Mouse (Mus musculus) kidney, postnatal 10 days (tissue): ENCODE measurements around the gene Car14.
A peak's percentile ranks its signal among the peaks of the same experiment; 100 is the strongest.
"Not testable (repeated sequence)": the region's sequence is repeated elsewhere in the genome, so short reads cannot be mapped to it uniquely, and the experiment has no call there.

ENCODE experiments used
- DNase-seq: peaks from one replicate; pipeline ENCODE4 v3.0.0; 2021; ENCODE audit warnings: mixed read lengths

Car14 gene

GRCm38 (mm10) chr3:95904568-95904967, at the start of gene Car14:
Gene Car14, minus strand, starts transcription at chr3:95904691.
- DNase-seq, result peak; percentile 47

- DNase-seq, result no peak
Observed at GRCm38 (mm10) chr3:95953522-95953921, 49.0 kb upstream of the Car14 start.

GRCm38 (mm10) chr3:95953023-95953422, 48.5 kb upstream of the Car14 start:
- no peak for DNase-seq

- not testable (repeated sequence) for DNase-seq
Observed at GRCm38 (mm10) chr3:95951566-95951965, 47.1 kb upstream of the Car14 start.

- DNase-seq, result peak; percentile 94
Observed at GRCm38 (mm10) chr3:95950763-95951551, 46.5 kb upstream of the Car14 start.

GRCm38 (mm10) chr3:95948325-95948724, 43.8 kb upstream of the Car14 start:
- no peak for DNase-seq

GRCm38 (mm10) chr3:95945731-95946240, 41.3 kb upstream of the Car14 start:
- DNase-seq, result no peak

GRCm38 (mm10) chr3:95944742-95945141, 40.3 kb upstream of the Car14 start:
- DNase-seq, result no peak

- DNase-seq, result no peak
Observed at GRCm38 (mm10) chr3:95943226-95943625, 38.7 kb upstream of the Car14 start.

- no peak for DNase-seq
Observed at GRCm38 (mm10) chr3:95942749-95943148, 38.3 kb upstream of the Car14 start.

GRCm38 (mm10) chr3:95938835-95939234, 34.3 kb upstream of the Car14 start:
- DNase-seq, result no peak

GRCm38 (mm10) chr3:95938217-95938616, 33.7 kb upstream of the Car14 start:
- DNase-seq, result no peak

GRCm38 (mm10) chr3:95934448-95934847, 30.0 kb upstream of the Car14 start:
- DNase-seq, result no peak

GRCm38 (mm10) chr3:95933111-95933750, 28.7 kb upstream of the Car14 start:
- DNase-seq, result no peak

GRCm38 (mm10) chr3:95932566-95932965, 28.1 kb upstream of the Car14 start:
- DNase-seq, result no peak

- DNase-seq, result no peak
Observed at GRCm38 (mm10) chr3:95932157-95932556, 27.7 kb upstream of the Car14 start.

- DNase-seq, result no peak
Observed at GRCm38 (mm10) chr3:95931471-95931870, 27.0 kb upstream of the Car14 start.

GRCm38 (mm10) chr3:95930471-95930789, 25.9 kb upstream of the Car14 start:
- DNase-seq, result no peak

GRCm38 (mm10) chr3:95929581-95930470, 25.3 kb upstream of the Car14 start:
- peak; percentile 73 for DNase-seq

GRCm38 (mm10) chr3:95928658-95929503, 24.4 kb upstream of the Car14 start, which contains the start of gene Anp32e:
Gene Anp32e, plus strand, starts transcription at chr3:95929246.
- DNase-seq, result peak; percentile 97

GRCm38 (mm10) chr3:95928261-95928657, 23.8 kb upstream of the Car14 start:
- no peak for DNase-seq

GRCm38 (mm10) chr3:95925087-95925486, 20.6 kb upstream of the Car14 start:
- DNase-seq, result no peak
